Mouse (Mus musculus) ES-E14 (cell line): ENCODE measurements at regions not wholly inside any gene's neighbourhood (a gene's known extent, or its start where the extent isn't known, plus 50 kb on each side); places are given as distances from the start of the nearest gene placed in this dataset.

ENCODE experiments used
- DNase-seq: peaks from one replicate; pipeline ENCODE4 v3.0.0-alpha.2; 2013; ENCODE audit warnings: low read depth, low spot score
- H3K27ac ChIP-seq: 2 replicates; pipeline ENCODE4 v1.5.1; 2012; ENCODE audit warnings: low read depth, mild to moderate bottlenecking, low read length, moderate library complexity, mixed read lengths; ENCODE audit not compliant: poor library complexity, insufficient read depth, severe bottlenecking
- H3K36me3 ChIP-seq: 2 replicates; pipeline ENCODE4 v1.6.1; 2012; ENCODE audit warnings: mild to moderate bottlenecking, low read length, moderate library complexity, mixed read lengths; ENCODE audit not compliant: control insufficient read depth, poor library complexity, insufficient read depth, severe bottlenecking
- H3K4me1 ChIP-seq, 2 experiments: fragments of 150-350 bp in 1 of 2; sonication (generic) in 1 of 2; 2 replicates each; pipeline ENCODE4 v1.6.1; 2012; ENCODE audit warnings: low read length in 2 of 2, mild to moderate bottlenecking in 1 of 2, mixed read lengths in 1 of 2; ENCODE audit not compliant: control insufficient read depth in 2 of 2, insufficient read depth in 2 of 2, poor library complexity in 1 of 2
- H3K4me3 ChIP-seq, 2 experiments: fragments of 150-350 bp in 1 of 2; sonication (generic) in 1 of 2; 2 replicates each; pipeline ENCODE4 v1.5.1; 2012; ENCODE audit warnings: low read length in 2 of 2, low read depth in 1 of 2, mild to moderate bottlenecking in 1 of 2, mixed read lengths in 1 of 2; ENCODE audit not compliant: insufficient read depth in 1 of 2, poor library complexity in 1 of 2, severe bottlenecking in 1 of 2
- H3K9ac ChIP-seq: 2 replicates; pipeline ENCODE4 v1.6.1; 2012; ENCODE audit warnings: low read depth, mild to moderate bottlenecking, low read length, mixed read lengths; ENCODE audit not compliant: poor library complexity, insufficient read depth, severe bottlenecking
- H3K9me3 ChIP-seq: fragments of 150-350 bp; sonication (generic); 2 replicates; pipeline ENCODE4 v1.6.1; 2012; ENCODE audit warnings: low read depth, mild to moderate bottlenecking, low read length; ENCODE audit not compliant: control insufficient read depth, insufficient read depth
- CHD2 ChIP-seq: IDR thresholded peaks from 2 replicates; pipeline ENCODE4 v1.6.1; 2014; ENCODE audit warnings: mild to moderate bottlenecking, low read depth, low read length, inconsistent platforms
- HCFC1 ChIP-seq: IDR thresholded peaks from 2 replicates; pipeline ENCODE4 v1.6.1; 2012; ENCODE audit warnings: low read length, inconsistent platforms, borderline replicate concordance; ENCODE audit not compliant: insufficient read depth
- MAFK ChIP-seq: IDR thresholded peaks from 2 replicates; pipeline ENCODE4 v1.6.1; 2014; ENCODE audit warnings: mild to moderate bottlenecking, low read depth, low read length, inconsistent platforms; ENCODE audit not compliant: insufficient read depth
- ZC3H11A ChIP-seq: IDR thresholded peaks from 2 replicates; pipeline ENCODE4 v1.6.1; 2012; ENCODE audit warnings: low read depth, mild to moderate bottlenecking, inconsistent platforms, low read length, borderline replicate concordance
- ZNF384 ChIP-seq: IDR thresholded peaks from 2 replicates; pipeline ENCODE4 v1.6.1; 2012; ENCODE audit warnings: low read depth, low read length, inconsistent platforms
- in situ Hi-C, 2 experiments: fragments of 600-800 bp; cut with MboI; formaldehyde crosslinking; loops; one replicate each; pipeline ENCODE4 v1.15.1; 2025; ENCODE audit warnings: low sequenced_read_pairs in 2 of 2, inconsistent platforms in 1 of 2; ENCODE audit not compliant: unreplicated experiment in 2 of 2

- no peak for DNase-seq
- no peaks in the 10 kb centered on the region for H3K4me1 ChIP-seq
- H3K9ac ChIP-seq = no peak overlapping the region
- no peaks in the 10 kb centered on the region for H3K36me3 ChIP-seq
- H3K9me3 ChIP-seq = no peaks in the 10 kb centered on the region
- no peak overlapping the region for H3K27ac ChIP-seq
- TF ChIP-seq ZNF384 = no peak
- no peak for TF ChIP-seq MAFK
- TF ChIP-seq ZC3H11A = no peak
- no peak for TF ChIP-seq CHD2
- TF ChIP-seq HCFC1 = no peak
- in situ Hi-C loops = no loop called here
- no peak overlapping the region for H3K4me3 ChIP-seq
These were observed 251.4 kb upstream of the Satb1 start for GRCm38 (mm10) chr17:52084455-52084854.

GRCm38 (mm10) chr17:52079316-52079715 is 246.2 kb upstream of the Satb1 start:
- Histone ChIP-seq H3K9me3 (no peaks in the 10 kb centered on the region), H3K27ac (0 out of 2 replicates have a peak overlapping the region, but pooled peaks have one; percentile 40), H3K4me1 (no peaks in the 10 kb centered on the region), H3K9ac (no peak overlapping the region), H3K4me3 (no peak overlapping the region), H3K36me3 (no peaks in the 10 kb centered on the region)
- in situ Hi-C loops = no loop called here
- TF ChIP-seq MAFK (no peak), ZNF384 (no peak), ZC3H11A (no peak), HCFC1 (no peak), CHD2 (no peak)
- DNase-seq = no peak

GRCm38 (mm10) chr17:52078496-52078895 is 245.4 kb upstream of the Satb1 start:
- Histone ChIP-seq H3K36me3 (no peaks in the 10 kb centered on the region), H3K4me3 (no peak overlapping the region), H3K9me3 (no peaks in the 10 kb centered on the region), H3K4me1 (no peaks in the 10 kb centered on the region), H3K9ac (no peak overlapping the region), H3K27ac (no peak overlapping the region)
- no peak for TF ChIP-seq CHD2
- no peak for TF ChIP-seq ZNF384
- TF ChIP-seq MAFK = no peak
- no peak for TF ChIP-seq HCFC1
- TF ChIP-seq ZC3H11A = no peak
- in situ Hi-C loops = no loop called here
- DNase-seq = no peak

- H3K9ac ChIP-seq = no peak overlapping the region
- no peak for DNase-seq
- no peaks in the 10 kb centered on the region for H3K4me1 ChIP-seq
- no peaks in the 10 kb centered on the region for H3K9me3 ChIP-seq
- H3K36me3 ChIP-seq = no peaks in the 10 kb centered on the region
- no peak overlapping the region for H3K27ac ChIP-seq
- no peak overlapping the region for H3K4me3 ChIP-seq
- in situ Hi-C loops = no loop called here
- TF ChIP-seq MAFK (no peak), ZC3H11A (no peak), ZNF384 (no peak), CHD2 (no peak), HCFC1 (no peak)
These were observed 244.9 kb upstream of the Satb1 start for GRCm38 (mm10) chr17:52077951-52078350.

- TF ChIP-seq ZC3H11A (no peak), CHD2 (no peak), MAFK (no peak), HCFC1 (no peak)
- H3K27ac ChIP-seq = no peak overlapping the region
- no peak overlapping the region for H3K4me3 ChIP-seq
- no peaks in the 10 kb centered on the region for H3K36me3 ChIP-seq
- H3K9me3 ChIP-seq = no peaks in the 10 kb centered on the region
- in situ Hi-C loops = no loop called here
- H3K4me1 ChIP-seq = no peaks in the 10 kb centered on the region
- DNase-seq = no peak
- H3K9ac ChIP-seq = no peak overlapping the region
These were observed 243.7 kb upstream of the Satb1 start for GRCm38 (mm10) chr17:52076746-52077145.
